Mouse (Mus musculus) hindbrain, embryonic 11.5 days (tissue): Measurements from ENCODE around the gene Mpig6b. TPM values are rescaled to one million over a fixed set of nuclear protein-coding genes. Genes with fewer than 3 reads are reported as not detected.

Source experiments
- ATAC-seq: fragments of 200-750 bp; cut with Nextera tagmentation; 2 replicates; pipeline ENCODE4 v1.8.0; 2017; ENCODE audit warnings: mild to moderate bottlenecking, moderate TSS enrichment, moderate library complexity; ENCODE audit not compliant: low FRiP score
- DNase-seq: peaks from one replicate; pipeline ENCODE4 v3.0.0-alpha.2; 2015; ENCODE audit warnings: low spot score
- H3K27ac ChIP-seq: fragments of 300-500 bp; sonication (generic); 2 replicates; pipeline ENCODE4 v1.5.1; 2014; ENCODE audit warnings: mild to moderate bottlenecking, low read depth, low read length
- H3K27me3 ChIP-seq: fragments of 300-500 bp; sonication (generic); 2 replicates; pipeline ENCODE4 v1.6.1; 2014; ENCODE audit warnings: mild to moderate bottlenecking, low read length, moderate library complexity, mixed read lengths; ENCODE audit not compliant: control insufficient read depth, insufficient read depth
- H3K36me3 ChIP-seq: fragments of 300-500 bp; sonication (generic); 2 replicates; pipeline ENCODE4 v1.6.1; 2014; ENCODE audit warnings: mild to moderate bottlenecking, low read length, moderate library complexity, mixed read lengths; ENCODE audit not compliant: control insufficient read depth, insufficient read depth
- H3K4me1 ChIP-seq: fragments of 300-500 bp; sonication (generic); replicated peaks from 2 replicates; pipeline ENCODE4 v1.6.1; 2014; ENCODE audit warnings: low read length, mixed read lengths; ENCODE audit not compliant: control insufficient read depth, insufficient read depth
- H3K4me2 ChIP-seq: fragments of 300-500 bp; sonication (generic); replicated peaks from 2 replicates; pipeline ENCODE4 v1.6.1; 2014; ENCODE audit warnings: mild to moderate bottlenecking, low read depth, low read length
- H3K4me3 ChIP-seq: fragments of 300-500 bp; sonication (generic); 2 replicates; pipeline ENCODE4 v1.5.1; 2014; ENCODE audit warnings: low read depth, low read length
- H3K9ac ChIP-seq: fragments of 300-500 bp; sonication (generic); 2 replicates; pipeline ENCODE4 v1.6.1; 2014; ENCODE audit warnings: low read depth, low read length
- H3K9me3 ChIP-seq: fragments of 300-500 bp; sonication (generic); 2 replicates; pipeline ENCODE4 v1.6.1; 2016; ENCODE audit warnings: low read length; ENCODE audit not compliant: control insufficient read depth
- WGBS: fragments of 180-500 bp; shearing (Covaris S2); extraction: QIAGEN DNeasy Blood & Tissue Kit; methylation state at CpG from one replicate; pipeline ENCODE4 v1.1.7; 2014; 5-methylcytosine and 5-hydroxymethylcytosine counted together
- polyA plus RNA-seq: library from polyadenylated mRNA; unstranded; fragments of >200 nt; fragmentation: Nextera tagmentation; extraction: Ambion mirVana; gene quantifications from 2 replicates; pipeline ENCODE4 v1.2.1, GENCODE M21; 2014

Gene Mpig6b
- polyA plus RNA-seq, 1 experiment from 2014 or later: 1.1 TPM

- Histone ChIP-seq H3K27me3 (peaks cover 2% of the 10 kb centered on the region; the same call in 1 of the 2 replicates), H3K4me3 (peak within 1 kb of the TSS; percentile 90), H3K9ac (peak within 1 kb of the TSS; percentile 96), H3K36me3 (peaks cover 10% of the 10 kb centered on the region; the same call in 1 of the 2 replicates), H3K27ac (peak within 1 kb of the TSS; percentile 95), H3K9me3 (no peaks in the 10 kb centered on the region), H3K4me1 (no peaks in the 10 kb centered on the region; the same call in 1 of the 2 replicates), H3K4me2 (peak within 1 kb of the TSS; percentile 91)
- ATAC-seq (peak; percentile 93), DNase-seq (peak; percentile 98)
- WGBS: under 1% methylated on average over 55 of the region's 57 CpGs
Observed at GRCm38 (mm10) chr17:35058911-35059892, 6.8 kb downstream of the Mpig6b start, which contains the start of gene Ddah2. Ddah2 (plus strand) TSS chr17:35059035.

GRCm38 (mm10) chr17:35058316-35058715, 7.7 kb downstream of the Mpig6b start:
- ATAC-seq (0 out of 2 replicates have a peak, but pooled peaks have one; percentile 6), DNase-seq (no peak)
- Histone ChIP-seq H3K4me1 (no peaks in the 10 kb centered on the region; the same call in 1 of the 2 replicates), H3K27me3 (no peaks in the 10 kb centered on the region), H3K4me2 (0 out of 2 replicates have a peak overlapping the region, but pooled peaks have one; percentile 91), H3K36me3 (peaks cover 12% of the 10 kb centered on the region; the same call in 1 of the 2 replicates), H3K9me3 (no peaks in the 10 kb centered on the region), H3K9ac (no peak overlapping the region; the same call in 1 of the 2 replicates), H3K27ac (peak overlapping the region; percentile 95; the same call in 1 of the 2 replicates), H3K4me3 (peak overlapping the region; percentile 90; the same call in 1 of the 2 replicates)
- 73% methylated on average over 9 of the region's 9 CpGs for WGBS

DNA sequence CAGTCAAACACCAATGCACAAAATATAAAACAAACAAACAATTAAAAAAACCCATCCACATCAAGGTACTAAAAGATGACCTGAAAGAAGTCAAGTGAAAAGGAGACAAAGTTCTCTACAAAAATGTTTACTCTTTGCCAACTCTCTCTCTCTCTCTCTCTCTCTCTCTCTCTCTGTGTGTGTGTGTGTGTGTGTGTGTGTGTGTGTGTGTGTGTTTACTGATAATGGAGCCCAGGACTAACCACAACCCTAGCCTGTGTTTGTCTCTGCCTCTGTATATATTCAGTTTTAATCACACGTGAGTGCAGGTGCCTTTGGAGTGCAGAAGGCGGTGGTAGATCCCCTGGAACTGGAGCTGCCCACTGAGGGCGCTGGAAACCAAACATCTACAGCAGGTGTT, 8.9 kb downstream of the Mpig6b start:
- Histone ChIP-seq H3K27me3 (no peaks in the 10 kb centered on the region), H3K9ac (no peak overlapping the region), H3K4me3 (no peak overlapping the region), H3K4me2 (no peak overlapping the region), H3K27ac (no peak overlapping the region), H3K36me3 (peaks cover 12% of the 10 kb centered on the region; the same call in 1 of the 2 replicates), H3K9me3 (no peaks in the 10 kb centered on the region), H3K4me1 (no peaks in the 10 kb centered on the region; the same call in 1 of the 2 replicates)
- DNase-seq (no peak), ATAC-seq (no peak)
- 79% methylated on average over 3 of the region's 3 CpGs for WGBS

GRCm38 (mm10) chr17:35055691-35056495, 10.1 kb downstream of the Mpig6b start:
- WGBS: 91% methylated on average over 7 of the region's 7 CpGs

DNA sequence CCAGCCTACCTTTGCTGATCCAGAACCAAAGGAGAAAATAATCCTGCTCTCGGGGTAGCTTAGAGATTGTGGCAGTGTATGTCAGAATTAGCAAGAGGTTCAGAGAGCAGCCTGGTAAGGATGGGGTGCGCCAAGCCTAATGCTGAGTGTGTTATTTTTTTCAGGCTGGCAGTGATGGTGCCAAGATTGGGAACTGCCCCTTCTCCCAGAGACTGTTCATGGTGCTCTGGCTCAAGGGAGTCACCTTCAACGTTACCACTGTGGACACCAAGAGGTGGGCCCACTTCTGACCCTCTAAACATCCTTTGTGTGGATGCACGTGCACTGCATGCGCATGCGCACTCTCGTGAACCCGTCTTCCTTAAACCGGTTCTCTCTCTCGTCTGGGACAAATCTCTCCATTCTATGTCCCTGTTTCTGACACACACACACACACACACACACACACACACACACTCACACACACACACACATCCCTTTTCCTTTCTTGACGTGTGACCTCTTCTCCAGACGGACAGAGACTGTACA, 13.6 kb downstream of the Mpig6b start:
- ATAC-seq (no peak), DNase-seq (no peak)
- Histone ChIP-seq H3K27me3 (no peaks in the 10 kb centered on the region), H3K9me3 (no peaks in the 10 kb centered on the region), H3K27ac (peak overlapping the region; percentile 95), H3K36me3 (0 out of 2 replicates have a peak, but pooled peaks cover 4% of the 10 kb centered on the region), H3K4me1 (peaks cover 4% of the 10 kb centered on the region; the same call in 1 of the 2 replicates), H3K4me2 (peak overlapping the region; percentile 53), H3K9ac (peak overlapping the region; percentile 85), H3K4me3 (peak overlapping the region; percentile 51)
- 83% methylated on average over 12 of the region's 12 CpGs for WGBS

More at GRCm38 (mm10) chr17:35055691-35056495, 10.1 kb downstream of the Mpig6b start:
- Histone ChIP-seq H3K4me1 (peaks cover 4% of the 10 kb centered on the region; the same call in 1 of the 2 replicates), H3K9me3 (no peaks in the 10 kb centered on the region), H3K27me3 (no peaks in the 10 kb centered on the region), H3K36me3 (peaks cover 4% of the 10 kb centered on the region; the same call in 1 of the 2 replicates), H3K4me2 (no peak overlapping the region), H3K9ac (no peak overlapping the region), H3K27ac (no peak overlapping the region), H3K4me3 (no peak overlapping the region)
- ATAC-seq: no peak
- no peak for DNase-seq

DNA sequence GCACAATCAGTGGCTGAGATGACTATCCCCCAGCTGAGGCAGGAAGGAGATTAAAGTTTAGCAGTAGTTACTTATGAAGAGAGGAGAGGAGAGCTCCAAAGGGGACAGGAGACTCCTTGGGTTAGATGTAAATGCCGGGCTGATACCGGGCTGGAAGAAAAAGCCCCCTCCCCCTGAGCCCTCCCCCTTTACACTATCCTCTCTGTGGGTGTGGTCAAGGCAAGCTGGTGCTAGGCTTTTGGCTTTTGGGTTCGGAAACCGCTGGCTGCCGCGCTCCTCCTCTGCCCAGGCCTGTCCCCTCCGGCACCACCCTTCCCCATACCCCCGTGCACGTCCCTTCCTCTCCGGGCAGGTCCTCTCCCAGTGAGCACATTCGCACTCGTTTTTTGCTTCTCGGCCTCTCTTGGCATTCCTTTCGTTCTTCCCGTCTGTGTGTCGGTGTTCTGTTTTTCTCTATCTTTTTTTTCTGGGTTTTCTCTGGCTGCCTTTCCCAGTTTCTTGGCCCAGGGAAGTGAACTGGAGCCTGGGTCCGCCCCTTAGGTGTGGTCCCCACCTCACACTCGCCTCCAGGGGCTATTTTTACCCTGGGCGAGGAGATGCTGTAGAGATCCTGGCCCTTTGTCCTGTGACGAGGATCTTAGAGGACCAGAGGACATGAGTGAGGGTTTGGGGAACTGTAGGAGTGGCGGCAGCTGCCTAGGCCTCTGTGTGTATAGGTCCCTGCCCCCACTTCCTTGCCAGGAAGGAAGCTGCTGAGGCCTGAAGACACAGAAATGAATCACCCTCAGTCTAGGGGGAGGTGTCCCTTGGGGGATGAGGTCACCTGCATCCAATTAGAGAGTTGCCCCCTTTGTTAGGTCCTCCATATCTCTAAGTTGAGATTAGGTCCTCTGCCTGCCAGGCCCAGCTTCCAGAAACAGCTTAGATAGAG, 14.6 kb downstream of the Mpig6b start:
- Histone ChIP-seq H3K9me3 (no peaks in the 10 kb centered on the region), H3K27ac (peak overlapping the region; percentile 95), H3K4me3 (peak overlapping the region; percentile 51), H3K27me3 (no peaks in the 10 kb centered on the region), H3K4me1 (peaks cover 4% of the 10 kb centered on the region; the same call in 1 of the 2 replicates), H3K36me3 (0 out of 2 replicates have a peak, but pooled peaks cover 4% of the 10 kb centered on the region), H3K4me2 (peak overlapping the region; percentile 53), H3K9ac (peak overlapping the region; percentile 85)
- DNase-seq (peak; percentile 83), ATAC-seq (peak; percentile 67)
- WGBS: under 1% methylated on average over 21 of the region's 21 CpGs

DNA sequence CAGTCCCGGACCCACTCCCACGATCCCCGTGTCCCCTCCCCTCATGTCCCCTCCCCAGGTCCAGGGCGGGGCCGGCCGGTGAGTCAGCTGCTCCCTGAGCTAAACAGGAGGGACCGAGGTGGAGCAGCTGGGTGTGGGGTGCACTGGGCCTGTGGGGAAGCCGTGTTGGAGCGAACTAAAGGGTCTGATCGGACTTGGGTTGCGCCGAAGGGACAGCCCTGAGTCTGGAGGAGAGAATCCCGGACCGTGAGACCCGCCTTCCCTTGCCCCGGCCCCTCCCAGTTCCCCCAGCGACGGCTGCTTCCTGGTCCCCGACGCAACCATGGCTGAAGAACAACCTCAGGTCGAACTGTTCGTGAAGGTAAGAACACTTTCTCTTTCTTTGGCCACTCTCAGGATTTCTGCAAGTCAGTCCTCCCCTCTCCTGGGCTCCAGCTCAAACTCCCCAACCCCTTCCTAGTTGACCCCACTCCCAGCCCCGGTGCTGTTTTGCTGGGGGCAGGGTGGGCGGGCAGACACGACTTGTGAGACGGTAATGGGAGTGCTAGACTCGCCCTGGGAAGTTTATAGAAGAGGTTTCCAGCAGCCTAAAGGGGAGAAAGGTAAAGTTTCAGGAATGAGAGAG, 15.7 kb downstream of the Mpig6b start:
- DNase-seq (peak; percentile 76), ATAC-seq (peak; percentile 8; the same call in 1 of the 2 replicates)
- Histone ChIP-seq H3K4me3 (peak overlapping the region; percentile 51), H3K4me2 (peak overlapping the region; percentile 53), H3K27ac (peak overlapping the region; percentile 95), H3K27me3 (no peaks in the 10 kb centered on the region), H3K4me1 (peaks cover 4% of the 10 kb centered on the region; the same call in 1 of the 2 replicates), H3K36me3 (0 out of 2 replicates have a peak, but pooled peaks cover 4% of the 10 kb centered on the region), H3K9me3 (no peaks in the 10 kb centered on the region), H3K9ac (peak overlapping the region; percentile 59)
- under 1% methylated on average over 27 of the region's 27 CpGs for WGBS
